ENCODE assay signal across 17 mouse cellular contexts in genomic region chr5:148377439-148378231, GRCm38 (mm10). TPM values are rescaled to one million over a fixed set of nuclear protein-coding genes. Genes with fewer than 3 reads are reported as not detected.
DNase-seq lines count a peak whose midpoint lies in the region; ATAC-seq and TF ChIP-seq lines count a peak whose summit lies in the region.
"Had no signal": no experiment of that assay in that cellular context is flagged by ENCODE, and none has a peak within 500 bp of the region (broad histone marks: within the 10 kb centered on the region; RNA-seq: fewer than 3 reads in every experiment).

No protein-coding gene starts in this region.

- H3K9ac ChIP-seq in liver, postnatal 0 days (replicated peaks) = 0 out of 2 replicates have a peak overlapping the region, but pooled peaks have one; percentile 7
- no peak overlapping the region for H3K9ac ChIP-seq in liver, embryonic 12.5 days
- H3K9ac ChIP-seq in intestine, postnatal 0 days (ENCODE audit: low read depth, low read length) = no peak overlapping the region
- H3K9ac ChIP-seq: heart, embryonic 13.5 days had no signal

- H3K79me2 ChIP-seq in macrophage (ENCODE audit: inconsistent target) = peaks cover 45% of the 10 kb centered on the region

- H3K36me3 ChIP-seq in liver, postnatal 0 days (replicated peaks; ENCODE audit: insufficient read depth, low read length) = peaks cover 3% of the 10 kb centered on the region; the same call in 1 of the 2 replicates
- H3K36me3 ChIP-seq in liver, embryonic 12.5 days = peaks cover 64% of the 10 kb centered on the region
- H3K36me3 ChIP-seq in macrophage (ENCODE audit: inconsistent target) = no peaks in the 10 kb centered on the region
- H3K36me3 ChIP-seq in intestine, postnatal 0 days (ENCODE audit: control insufficient read depth, insufficient read depth) = no peaks in the 10 kb centered on the region

- H3K27ac ChIP-seq in liver, postnatal 0 days (ENCODE audit: low read depth) = no peak overlapping the region
- no peak overlapping the region for H3K27ac ChIP-seq in liver, embryonic 12.5 days
- H3K27ac ChIP-seq in macrophage = peak overlapping the region; percentile 7; the same call in 1 of the 2 replicates
- no peak overlapping the region for H3K27ac ChIP-seq in intestine, postnatal 0 days (ENCODE audit: low read depth, low read length)
- H3K27ac ChIP-seq: embryonic facial prominence, embryonic 10.5 days; heart, embryonic 13.5 days; hindbrain, postnatal 0 days had no signal

- H3K4me2 ChIP-seq in liver, postnatal 0 days (ENCODE audit: low read depth, low read length) = no peak overlapping the region
- no peak overlapping the region for H3K4me2 ChIP-seq in liver, embryonic 12.5 days
- no peak overlapping the region for H3K4me2 ChIP-seq in intestine, postnatal 0 days (replicated peaks; ENCODE audit: low read depth)
- H3K4me2 ChIP-seq: heart, embryonic 13.5 days had no signal

- DNase-seq in liver, postnatal 0 days = no peak
- DNase-seq in CD4-positive, CD25-positive, alpha-beta regulatory T cell, adult 2 months (ENCODE audit: low read depth, low spot score) = peak; percentile 47
- DNase-seq in adrenal gland, adult 8-10 months = peak; percentile 60
- no peak for DNase-seq in kidney, adult 11 months
- DNase-seq: cerebellum, adult 11 months; cerebellum, postnatal 25 days; heart, postnatal 4 days; lung, adult 2 months; midbrain, embryonic 14.5 days had no signal

- TF ChIP-seq EP300 in liver, postnatal 0 days (IDR thresholded peaks at IDR 0.05; ENCODE audit: low read depth) = no peak

- 84% methylated on average over 17 of the region's 17 CpGs for WGBS in liver, postnatal 0 days (ENCODE audit: insufficient replicate concordance)
- WGBS in liver, embryonic 12.5 days (ENCODE audit: insufficient replicate concordance) = 86% methylated on average over 17 of the region's 17 CpGs
- 92% methylated on average over 16 of the region's 17 CpGs for WGBS in macrophage (ENCODE audit: missing documents)
- WGBS in intestine, postnatal 0 days = 89% methylated on average over 17 of the region's 17 CpGs

- TF ChIP-seq CTCF in liver, postnatal 0 days (IDR thresholded peaks at IDR 0.05; ENCODE audit: low read depth) = no peak
- no peak for TF ChIP-seq CTCF in intestine, postnatal 0 days (IDR thresholded peaks at IDR 0.05; ENCODE audit: low read depth)

- H3K9me3 ChIP-seq in liver, postnatal 0 days (ENCODE audit: low read length) = peaks cover 3% of the 10 kb centered on the region; the same call in 1 of the 2 replicates
- peaks cover 7% of the 10 kb centered on the region; the same call in 1 of the 2 replicates for H3K9me3 ChIP-seq in liver, embryonic 12.5 days (replicated peaks)
- H3K9me3 ChIP-seq in intestine, postnatal 0 days (ENCODE audit: control insufficient read depth) = no peaks in the 10 kb centered on the region

- no peak for ATAC-seq in liver, postnatal 0 days
- no peak for ATAC-seq in liver, embryonic 12.5 days
- ATAC-seq in intestine, postnatal 0 days = no peak
- ATAC-seq: forebrain, embryonic 14.5 days; hindbrain, postnatal 0 days had no signal

- H3K27me3 ChIP-seq in liver, postnatal 0 days (ENCODE audit: insufficient read depth, low read length) = no peaks in the 10 kb centered on the region
- no peaks in the 10 kb centered on the region for H3K27me3 ChIP-seq in liver, embryonic 12.5 days (replicated peaks)
- no peaks in the 10 kb centered on the region for H3K27me3 ChIP-seq in intestine, postnatal 0 days (replicated peaks; ENCODE audit: control insufficient read depth, insufficient read depth, low read length)
- H3K27me3 ChIP-seq: heart, embryonic 13.5 days had no signal

- H3K4me1 ChIP-seq in liver, postnatal 0 days (ENCODE audit: insufficient read depth) = 0 out of 2 replicates have a peak, but pooled peaks cover 2% of the 10 kb centered on the region
- H3K4me1 ChIP-seq in liver, embryonic 12.5 days = peaks cover 17% of the 10 kb centered on the region
- H3K4me1 ChIP-seq in intestine, postnatal 0 days (replicated peaks; ENCODE audit: control insufficient read depth, insufficient read depth, low read length) = no peaks in the 10 kb centered on the region

- no peak overlapping the region for H3K4me3 ChIP-seq in liver, postnatal 0 days (ENCODE audit: low read depth, low read length)
- H3K4me3 ChIP-seq in liver, embryonic 12.5 days = no peak overlapping the region
- no peak overlapping the region for H3K4me3 ChIP-seq in macrophage (ENCODE audit: inconsistent target)
- H3K4me3 ChIP-seq in intestine, postnatal 0 days (ENCODE audit: low read depth, low read length) = no peak overlapping the region
- H3K4me3 ChIP-seq: embryonic facial prominence, embryonic 10.5 days; heart, embryonic 13.5 days; myocyte had no signal

RNA-seq across cellular contexts. Expression of gene Slc7a1, which starts 22.1 kb away (rescaled TPM):
- 6.4 and 6.5 TPM in 2 replicates for polyA plus RNA-seq in liver, postnatal 0 days (2015; fragmentation: Nextera tagmentation; extraction: Ambion mirVana)
- 28.8 and 30.2 TPM in 2 replicates for polyA plus RNA-seq in liver, embryonic 12.5 days (2016; fragmentation: Nextera tagmentation; extraction: Ambion mirVana)
- 100 to 1,000 TPM in 2 of 4 experiments, 10 to 100 TPM in 2; 86.6 to 129 (median 106) TPM for total RNA-seq in adrenal gland, adult 8-10 months (2022)
- total RNA-seq in macrophage (2018; cell fraction: chromatin; rRNA removed) = 10 to 100 TPM in 24 of 26 experiments, 1 to 10 TPM in 2; 5.0 to 60.2 (median 21.2) TPM
- total RNA-seq in macrophage (2018; cell fraction: cytosol; rRNA removed) = 10 to 100 TPM in 14 of 26 experiments, 1 to 10 TPM in 12; 5.3 to 28.9 (median 11.9) TPM
- 10 to 100 TPM; 10.2 to 73.2 (median 31.5) TPM for total RNA-seq in macrophage (2018; cell fraction: nucleus; rRNA removed)
- polyA plus RNA-seq in macrophage (2018) = 1.9 to 13.2 TPM (median 4.3 TPM) in 3 replicates
- 10.8 and 11.7 TPM in 2 replicates for polyA plus RNA-seq in intestine, postnatal 0 days (2015; fragmentation: Nextera tagmentation; extraction: Ambion mirVana)

Comparison
In these comparisons a context has a peak if more than half of its experiments do, and no peak if none do; other contexts are left out.
1. DNase-seq: peak in CD4-positive, CD25-positive, alpha-beta regulatory T cell, adult 2 months (single experiment) and adrenal gland, adult 8-10 months (single experiment); none in liver, postnatal 0 days (single experiment) and kidney, adult 11 months (single experiment).